Mouse (Mus musculus): ENCODE measurements around the gene Zfp14. TPM values are rescaled to one million over a fixed set of nuclear protein-coding genes. Genes with fewer than 3 reads are reported as not detected.
A peak's percentile ranks its signal among the peaks of the same experiment; 100 is the strongest.

The Zfp14 gene
- 10 to 100 TPM in 4 of 26 experiments, 1 to 10 TPM in 22; 1.8 to 16.0 (median 5.6) TPM for total RNA-seq (2018; cell fraction: chromatin; rRNA removed)
- total RNA-seq (2018; cell fraction: cytosol; rRNA removed), result 1 to 10 TPM in 11 of 26 experiments, under 1 TPM in 15; 0.09 to 1.9 (median 0.95) TPM
- total RNA-seq (2018; cell fraction: nucleus; rRNA removed), result 10 to 100 TPM in 1 of 26 experiments, 1 to 10 TPM in 24, under 1 TPM in 1; 0.96 to 11.3 (median 3.5) TPM
- 1.3 to 1.7 TPM (median 1.5 TPM) in 3 replicates for polyA plus RNA-seq (2018)

DNA sequence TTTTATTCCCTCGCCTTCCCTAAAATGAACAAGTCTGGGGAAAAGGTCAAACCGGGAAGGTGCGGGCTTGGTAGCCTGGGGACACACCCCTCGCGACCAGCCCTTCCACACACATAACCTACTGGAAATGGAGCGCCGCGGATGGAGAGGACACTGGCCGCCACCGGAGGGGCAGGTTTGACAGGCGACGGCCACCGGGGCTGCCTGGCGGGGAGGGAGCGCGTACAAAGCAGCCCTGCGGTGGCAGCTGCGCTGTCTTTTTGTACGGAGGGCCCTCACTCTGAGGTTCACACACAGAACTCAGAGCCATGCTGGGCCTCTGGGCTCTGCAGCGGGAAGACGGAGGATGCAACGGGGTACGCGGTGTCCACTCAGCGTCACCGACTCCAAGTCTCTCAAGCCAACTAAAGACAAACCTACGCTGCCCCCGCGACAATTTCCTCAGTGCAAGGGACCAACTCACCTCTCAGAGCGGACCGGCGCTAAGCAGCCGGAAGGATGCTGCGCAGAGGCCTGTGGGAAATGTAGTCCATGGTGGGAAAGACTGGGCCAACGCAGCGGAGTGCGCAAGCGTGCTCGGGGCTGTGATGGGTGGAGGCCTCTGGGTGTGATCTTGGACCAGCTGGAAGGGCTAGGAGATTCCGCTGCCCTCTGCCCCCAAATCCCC lies at the start of gene Zfp14:
Gene Zfp14, minus strand, starts transcription at position 499 of the 667 bp plus-strand sequence.
- no peak within 1 kb of the TSS for H3K27ac ChIP-seq

DNA sequence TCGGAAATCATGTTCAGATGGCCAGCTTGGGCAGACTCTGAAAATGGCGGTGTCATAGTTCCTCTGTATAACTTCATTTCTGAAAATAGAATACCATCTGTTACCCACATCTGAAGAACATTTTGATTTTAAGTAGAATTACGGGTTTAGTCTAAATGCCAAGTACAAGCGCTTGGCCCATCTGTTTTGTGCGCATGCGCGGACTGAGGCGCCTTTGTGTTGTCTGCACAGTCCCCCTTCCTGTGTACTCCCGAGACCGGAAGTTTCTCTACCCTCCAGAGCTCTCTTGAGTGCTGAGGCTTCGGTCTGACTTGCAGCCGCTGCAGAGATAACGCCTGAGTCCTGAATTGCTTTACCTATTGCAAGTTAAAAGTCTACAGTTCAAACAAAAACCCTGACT lies 48.1 kb upstream of the Zfp14 start:
- Histone ChIP-seq H3K79me2 (ENCODE audit: inconsistent target) (peaks cover 59% of the 10 kb centered on the region), H3K27ac (no peak overlapping the region), H3K36me3 (ENCODE audit: inconsistent target) (peaks cover 35% of the 10 kb centered on the region), H3K4me3 (ENCODE audit: inconsistent target) (no peak overlapping the region)
- WGBS (ENCODE audit: missing documents), result 89% methylated on average over 13 of the region's 13 CpGs

More for the DNA sequence above, at the start of gene Zfp14:
- Histone ChIP-seq H3K36me3 (ENCODE audit: inconsistent target) (peaks cover 1% of the 10 kb centered on the region; the same call in 1 of the 2 replicates), H3K4me3 (ENCODE audit: inconsistent target) (peak within 1 kb of the TSS; percentile 65), H3K79me2 (ENCODE audit: inconsistent target) (no peaks in the 10 kb centered on the region)
- WGBS (ENCODE audit: missing documents), result 3% methylated on average over 40 of the region's 40 CpGs

DNA sequence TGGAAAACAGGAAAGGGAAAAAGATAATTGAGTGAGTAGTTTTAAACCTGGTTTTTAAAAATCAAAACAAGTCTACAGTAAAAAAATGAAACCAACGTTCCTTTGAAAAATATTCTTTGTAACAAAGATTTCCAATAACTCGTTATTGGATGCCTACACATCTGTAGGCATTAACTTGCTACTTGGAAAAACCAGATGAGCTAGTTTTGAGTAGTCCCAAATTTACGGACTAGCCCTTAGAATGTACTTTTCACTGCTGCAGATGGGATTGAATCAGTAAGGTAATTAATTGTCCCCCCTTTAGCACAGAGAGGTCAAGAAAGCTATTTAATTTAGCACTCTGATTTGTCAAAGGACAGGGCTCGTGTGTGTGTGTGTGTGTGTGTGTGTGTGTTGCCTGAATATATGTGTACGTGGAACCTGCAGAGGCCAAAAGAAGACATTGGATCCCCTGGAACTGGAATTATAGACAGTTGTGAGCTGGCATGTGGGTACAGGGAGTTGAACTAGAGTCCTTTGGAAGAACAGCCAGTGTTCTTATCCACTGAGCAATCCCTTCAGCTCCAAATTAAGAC lies 44.5 kb upstream of the Zfp14 start:
- peaks cover 54% of the 10 kb centered on the region for H3K79me2 ChIP-seq (ENCODE audit: inconsistent target)
- H3K4me3 ChIP-seq (ENCODE audit: inconsistent target), result peak overlapping the region; percentile 85
- WGBS (ENCODE audit: missing documents), result 8% methylated on average over 5 of the region's 5 CpGs
- H3K27ac ChIP-seq, result peak overlapping the region; percentile 75
- no peaks in the 10 kb centered on the region; the same call in 1 of the 2 replicates for H3K36me3 ChIP-seq (ENCODE audit: inconsistent target)

DNA sequence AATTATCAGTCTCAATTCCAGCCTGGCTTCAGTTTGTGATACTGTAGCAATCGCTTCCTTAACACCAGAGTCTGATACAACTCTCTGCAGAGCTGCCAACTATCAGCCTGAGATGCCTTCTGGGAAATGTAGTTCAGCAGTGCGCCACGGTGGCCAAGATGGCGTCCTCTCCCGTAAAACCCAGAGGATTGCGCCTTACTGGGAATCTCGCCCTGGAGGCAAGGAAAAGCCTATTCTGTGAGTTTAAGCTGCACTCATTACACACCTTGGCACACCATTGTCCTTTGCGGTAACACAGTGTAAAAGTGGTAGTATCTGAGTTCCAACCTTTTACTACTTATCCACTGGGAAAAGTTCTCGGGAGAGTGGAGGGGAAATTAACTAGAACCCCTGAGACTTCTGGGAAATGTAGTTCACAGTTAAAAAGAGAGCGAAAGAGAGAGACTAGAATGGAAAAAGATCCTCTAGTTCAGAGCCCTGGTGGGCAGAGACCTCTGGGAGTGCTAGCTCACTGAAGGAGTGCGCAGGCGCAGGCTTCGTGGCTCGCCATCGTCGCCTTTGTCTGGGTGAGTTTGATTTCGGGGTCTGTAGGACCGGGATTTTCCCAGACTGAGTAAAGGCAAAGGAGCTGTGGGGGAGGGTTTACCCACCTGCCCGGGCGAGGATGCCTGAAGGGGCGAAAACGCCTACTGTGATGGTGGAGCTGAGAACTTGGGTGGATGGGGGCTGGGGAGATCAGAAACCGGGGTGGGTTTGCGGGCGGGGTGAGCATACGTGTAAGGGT lies 43.7 kb upstream of the Zfp14 start, which contains the start of gene Zfp260:
Gene Zfp260, plus strand, starts transcription at position 132 of the 784 bp plus-strand sequence.
- peaks cover 46% of the 10 kb centered on the region for H3K79me2 ChIP-seq (ENCODE audit: inconsistent target)
- peak within 1 kb of the TSS; percentile 85 for H3K4me3 ChIP-seq (ENCODE audit: inconsistent target)
- peak within 1 kb of the TSS; percentile 75 for H3K27ac ChIP-seq
- H3K36me3 ChIP-seq (ENCODE audit: inconsistent target), result no peaks in the 10 kb centered on the region; the same call in 1 of the 2 replicates
- WGBS (ENCODE audit: missing documents), result under 1% methylated on average over 26 of the region's 26 CpGs

DNA sequence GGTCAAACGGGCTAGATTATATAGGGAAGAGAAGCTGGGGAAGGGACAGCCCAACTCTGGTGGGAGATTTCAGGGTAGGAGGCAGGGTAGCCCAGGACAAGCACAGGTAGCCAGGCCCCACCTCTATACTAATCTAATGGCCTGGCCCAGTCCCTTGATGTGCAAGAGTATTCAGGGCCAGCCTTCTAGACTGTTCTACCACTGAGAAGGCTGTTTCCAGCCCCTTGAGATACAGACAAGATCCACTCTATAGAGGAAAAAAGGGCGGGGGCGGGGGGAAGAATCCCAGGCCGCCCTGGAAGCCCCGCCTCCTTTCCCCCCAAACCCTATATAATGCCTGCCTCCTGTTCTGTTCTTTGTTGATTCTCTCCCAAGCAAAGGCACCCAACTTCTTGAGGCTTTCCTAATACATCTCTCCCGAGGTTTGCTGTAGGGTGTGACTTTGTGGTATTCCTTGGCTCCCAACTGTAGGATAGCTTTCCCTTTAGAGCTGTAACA lies 42.8 kb upstream of the Zfp14 start:
- Histone ChIP-seq H3K36me3 (ENCODE audit: inconsistent target) (no peaks in the 10 kb centered on the region), H3K79me2 (ENCODE audit: inconsistent target) (peaks cover 39% of the 10 kb centered on the region), H3K27ac (peak overlapping the region; percentile 75; the same call in 1 of the 2 replicates), H3K4me3 (ENCODE audit: inconsistent target) (peak overlapping the region; percentile 85)
- WGBS (ENCODE audit: missing documents), result 79% methylated on average over 5 of the region's 6 CpGs

DNA sequence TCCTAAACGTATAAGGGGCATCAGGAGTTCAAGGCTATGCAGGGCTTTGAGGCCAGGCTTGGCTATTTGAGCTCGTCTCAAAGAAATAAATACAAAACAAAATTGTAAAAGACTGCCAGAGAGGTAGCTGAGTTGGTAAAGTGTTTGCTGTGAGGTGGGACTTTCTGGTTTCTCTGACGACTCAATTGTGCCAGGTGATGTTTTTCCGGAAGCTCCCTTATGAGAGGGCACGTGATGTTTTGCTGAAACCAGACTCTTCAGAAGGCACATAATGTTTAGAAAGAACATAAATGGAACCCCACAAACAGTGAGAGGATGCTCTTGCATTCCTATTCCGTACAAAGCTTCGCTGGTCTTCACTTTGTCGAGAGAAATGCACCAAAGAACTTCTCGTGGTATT lies 41.5 kb upstream of the Zfp14 start:
- H3K79me2 ChIP-seq (ENCODE audit: inconsistent target), result peaks cover 26% of the 10 kb centered on the region
- 92% methylated on average over 9 of the region's 9 CpGs for WGBS (ENCODE audit: missing documents)
- H3K4me3 ChIP-seq (ENCODE audit: inconsistent target), result no peak overlapping the region
- H3K36me3 ChIP-seq (ENCODE audit: inconsistent target), result no peaks in the 10 kb centered on the region
- H3K27ac ChIP-seq, result no peak overlapping the region

DNA sequence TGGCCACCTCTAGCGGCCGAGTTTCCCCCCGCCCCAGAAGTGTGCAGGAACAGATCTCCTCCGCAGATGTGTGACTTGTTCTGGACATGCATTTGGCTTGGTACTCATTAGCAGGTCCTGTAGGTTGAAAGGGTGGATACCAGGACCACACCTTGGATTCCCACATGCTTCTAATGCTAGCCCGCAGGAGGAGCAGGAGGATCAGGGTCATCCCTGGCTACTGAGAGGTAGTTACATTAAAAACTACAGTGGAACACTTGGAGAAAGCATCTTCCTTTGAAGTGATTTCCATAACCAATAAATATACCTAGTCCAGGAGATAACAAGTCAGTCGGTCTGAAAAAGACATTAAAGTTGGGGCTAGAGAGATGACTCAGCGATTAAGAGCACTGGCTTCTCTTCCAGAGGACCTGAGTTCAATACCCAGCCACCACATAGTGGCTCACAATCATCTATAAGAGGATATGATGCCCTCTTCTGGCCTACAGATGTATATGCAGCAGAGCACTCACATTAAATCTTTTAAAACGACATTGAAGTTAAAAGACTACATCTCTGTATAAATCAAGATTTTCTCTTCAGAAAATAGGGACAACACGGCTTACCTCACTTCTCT lies 39.9 kb upstream of the Zfp14 start:
- peak overlapping the region; percentile 48 for H3K27ac ChIP-seq
- no peaks in the 10 kb centered on the region for H3K36me3 ChIP-seq (ENCODE audit: inconsistent target)
- peak overlapping the region; percentile 76 for H3K4me3 ChIP-seq (ENCODE audit: inconsistent target)
- WGBS (ENCODE audit: missing documents), result 5% methylated on average over 9 of the region's 9 CpGs
- peaks cover 10% of the 10 kb centered on the region for H3K79me2 ChIP-seq (ENCODE audit: inconsistent target)

DNA sequence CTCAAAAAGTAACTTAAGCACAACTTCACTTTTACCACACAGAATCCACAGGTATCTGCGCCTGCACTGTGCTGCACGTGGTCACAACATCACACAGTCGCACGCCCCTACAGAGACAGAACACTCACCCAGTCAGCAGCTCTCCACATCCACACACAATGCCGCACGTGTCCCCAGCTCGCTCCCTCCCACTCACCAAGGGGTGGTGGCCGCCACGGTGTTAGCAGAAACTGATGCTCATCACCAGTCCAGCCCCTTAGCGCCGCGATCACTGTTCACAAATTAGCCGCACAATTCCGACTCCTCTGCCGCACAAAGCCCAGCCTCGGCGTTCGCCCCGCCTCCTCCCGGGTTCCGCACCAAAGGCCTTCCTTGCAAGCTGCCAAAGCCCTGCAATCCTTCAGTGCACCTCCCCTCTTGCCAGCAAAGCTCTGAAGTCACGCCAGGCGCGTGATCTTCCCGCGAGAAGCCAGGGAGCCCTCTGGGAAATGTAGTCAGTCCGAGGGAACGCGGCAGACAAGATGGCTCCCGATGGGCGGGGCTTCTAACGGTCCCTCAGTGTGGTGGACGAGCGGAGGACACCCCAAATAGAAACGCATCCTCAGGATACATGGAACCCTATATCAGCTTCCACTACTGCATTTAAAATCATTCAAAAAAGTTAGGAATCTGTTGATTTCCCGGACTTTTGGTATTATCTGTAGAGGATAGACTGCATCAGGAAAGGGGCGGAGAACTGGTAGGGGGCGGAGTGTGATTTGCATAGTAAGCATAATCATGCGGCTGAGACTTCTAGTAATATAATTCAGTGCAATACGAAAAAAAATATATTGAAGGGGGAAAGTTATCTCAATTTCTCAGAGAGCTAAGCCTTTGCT lies 39.2 kb upstream of the Zfp14 start, which contains the start of the genes Gm26920 and Zfp566:
Gene Gm26920, minus strand, starts transcription at position 319 of the 878 bp plus-strand sequence.
Gene Zfp566, minus strand, starts transcription at position 436 of the 878 bp plus-strand sequence.
- peak within 1 kb of the TSS; percentile 76 for H3K4me3 ChIP-seq (ENCODE audit: inconsistent target)
- 1% methylated on average over 39 of the region's 40 CpGs for WGBS (ENCODE audit: missing documents)
- peaks cover 3% of the 10 kb centered on the region for H3K79me2 ChIP-seq (ENCODE audit: inconsistent target)
- no peaks in the 10 kb centered on the region for H3K36me3 ChIP-seq (ENCODE audit: inconsistent target)
- peak within 1 kb of the TSS; percentile 48 for H3K27ac ChIP-seq

DNA sequence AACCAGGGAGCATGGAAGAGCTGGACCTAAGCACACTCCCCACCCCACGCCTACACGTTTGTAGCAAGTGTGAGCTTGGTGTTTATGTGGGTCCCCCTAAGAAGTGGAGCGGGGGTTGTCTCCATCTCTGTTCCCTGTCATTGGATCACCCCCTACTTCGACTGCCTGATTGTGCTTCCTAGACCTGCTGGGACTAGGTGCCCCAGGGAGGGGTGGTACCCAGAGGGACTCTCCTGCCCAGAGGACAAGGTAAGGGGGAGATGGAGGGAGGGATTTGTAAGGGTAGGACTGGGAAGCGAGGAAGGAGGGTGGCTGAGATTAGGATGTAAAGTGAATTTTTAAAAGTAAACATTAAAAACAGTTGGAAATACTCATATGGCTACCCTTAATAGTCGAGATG lies 38.2 kb upstream of the Zfp14 start:
- H3K79me2 ChIP-seq (ENCODE audit: inconsistent target), result no peaks in the 10 kb centered on the region
- H3K27ac ChIP-seq, result no peak overlapping the region
- WGBS (ENCODE audit: missing documents), result 43% methylated on average over 6 of the region's 6 CpGs
- no peaks in the 10 kb centered on the region for H3K36me3 ChIP-seq (ENCODE audit: inconsistent target)
- H3K4me3 ChIP-seq (ENCODE audit: inconsistent target), result peak overlapping the region; percentile 76

DNA sequence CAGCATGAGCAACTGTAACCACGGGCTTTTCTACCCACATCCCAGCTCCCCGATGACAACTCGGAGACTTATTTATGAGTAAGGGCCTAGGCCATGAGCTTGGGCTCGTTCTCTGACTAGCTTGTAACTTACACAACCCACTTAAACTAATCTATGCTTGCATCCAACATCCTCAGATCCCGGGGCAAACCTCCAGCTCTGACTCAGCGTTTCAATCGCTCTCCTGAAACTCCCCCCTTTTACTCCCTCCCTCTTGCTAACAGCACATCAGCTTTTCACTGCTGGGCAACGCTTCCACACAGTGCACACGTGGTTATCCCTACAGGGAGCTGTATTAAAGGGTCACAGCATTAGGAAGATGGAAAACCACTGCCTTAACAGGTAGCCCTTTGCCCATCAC lies 35.3 kb upstream of the Zfp14 start:
- 38% methylated on average over 9 of the region's 9 CpGs for WGBS (ENCODE audit: missing documents)

DNA sequence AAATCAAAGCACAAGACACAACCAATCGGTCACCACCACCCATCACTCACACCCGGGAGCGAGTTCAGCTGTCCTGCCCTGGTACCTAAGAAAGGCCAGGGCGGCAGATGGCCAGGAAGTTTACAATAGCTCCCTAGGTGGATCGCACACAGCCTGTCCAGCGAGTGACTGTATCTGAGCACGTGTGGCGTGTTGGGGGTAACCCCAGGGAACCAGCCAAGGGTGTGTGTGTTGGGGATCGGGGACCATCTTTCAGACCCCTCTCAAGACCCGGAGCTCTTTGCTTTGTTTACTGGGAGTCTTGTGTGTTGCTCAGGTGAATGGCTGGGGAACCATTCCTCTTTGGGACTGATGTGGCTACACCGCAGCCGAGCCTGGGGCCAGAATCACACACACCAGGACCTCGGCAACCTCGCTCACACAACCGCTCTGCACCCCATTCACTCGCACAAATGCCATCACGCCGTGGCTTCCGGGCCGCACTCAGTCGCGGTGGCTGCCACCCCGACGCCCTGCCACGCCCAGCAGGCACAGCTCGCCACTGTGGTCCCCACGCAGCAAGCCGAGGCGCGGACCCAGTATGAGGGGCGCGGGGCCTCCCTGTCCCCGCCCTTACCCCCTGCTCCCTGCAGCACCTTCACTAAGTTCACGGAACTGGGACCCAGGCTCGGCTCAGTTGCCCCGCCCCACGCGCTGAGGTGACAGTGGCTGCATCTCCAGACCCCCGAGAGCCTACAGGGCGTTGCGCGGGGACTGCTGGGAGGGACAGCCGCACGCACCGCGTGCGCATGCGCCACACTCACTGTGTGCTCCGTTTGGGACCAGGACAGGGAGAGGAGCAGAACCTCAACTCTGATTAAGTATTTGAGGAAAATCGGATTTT lies 21.2 kb upstream of the Zfp14 start, which contains the start of gene Zfp82:
Gene Zfp82, minus strand, starts transcription at position 755 of the 883 bp plus-strand sequence.
- no peak within 1 kb of the TSS for H3K27ac ChIP-seq
- 0 out of 2 replicates have a peak, but pooled peaks cover 11% of the 10 kb centered on the region for H3K36me3 ChIP-seq (ENCODE audit: inconsistent target)
- WGBS (ENCODE audit: missing documents), result under 1% methylated on average over 49 of the region's 50 CpGs
- peak within 1 kb of the TSS; percentile 55 for H3K4me3 ChIP-seq (ENCODE audit: inconsistent target)
- H3K79me2 ChIP-seq (ENCODE audit: inconsistent target), result no peaks in the 10 kb centered on the region

More for the DNA sequence above, 35.3 kb upstream of the Zfp14 start:
- Histone ChIP-seq H3K27ac (no peak overlapping the region), H3K4me3 (ENCODE audit: inconsistent target) (no peak overlapping the region), H3K79me2 (ENCODE audit: inconsistent target) (no peaks in the 10 kb centered on the region), H3K36me3 (ENCODE audit: inconsistent target) (no peaks in the 10 kb centered on the region)

DNA sequence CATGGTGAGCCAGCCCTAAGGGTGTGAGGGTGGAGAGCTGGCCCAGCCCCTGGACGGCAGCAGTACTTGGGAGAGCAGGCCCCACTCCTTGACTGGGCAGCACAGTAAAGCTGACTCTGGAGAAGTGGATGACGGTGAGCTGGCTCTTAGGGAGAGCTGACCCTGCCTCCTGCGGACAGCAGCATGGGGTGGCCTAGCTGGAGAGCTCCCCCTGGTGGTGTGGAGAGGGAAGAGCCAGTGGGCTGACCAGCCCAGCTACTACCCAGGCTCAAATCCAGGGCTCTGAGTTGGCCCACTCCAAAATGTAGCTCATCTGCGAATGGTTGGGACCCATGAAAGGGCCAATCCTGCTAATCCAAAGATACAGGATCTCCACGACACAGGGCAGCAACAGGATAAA lies 13.4 kb upstream of the Zfp14 start:
- no peaks in the 10 kb centered on the region for H3K79me2 ChIP-seq (ENCODE audit: inconsistent target)
- H3K4me3 ChIP-seq (ENCODE audit: inconsistent target), result no peak overlapping the region
- WGBS (ENCODE audit: missing documents), result 95% methylated on average over 5 of the region's 5 CpGs
- peaks cover 24% of the 10 kb centered on the region; the same call in 1 of the 2 replicates for H3K36me3 ChIP-seq (ENCODE audit: inconsistent target)
- no peak overlapping the region for H3K27ac ChIP-seq

All from macrophage (primary cell).